Mouse (Mus musculus) liver, embryonic 13.5 days (tissue): ENCODE results near the gene Zeb2. TPM values are rescaled to one million over a fixed set of nuclear protein-coding genes. Genes with fewer than 3 reads are reported as not detected.

Experiments
- ATAC-seq: fragments of 200-750 bp; cut with Nextera tagmentation; 2 replicates; pipeline ENCODE4 v1.8.0; 2017; ENCODE audit warnings: low read depth, mild to moderate bottlenecking, moderate number of reproducible peaks, moderate library complexity
- DNase-seq: peaks from one replicate; pipeline ENCODE4 v3.0.0; 2022
- H3K27ac ChIP-seq: fragments of 300-500 bp; sonication (generic); 2 replicates; pipeline ENCODE4 v1.5.1; 2015; ENCODE audit warnings: moderate library complexity, mild to moderate bottlenecking, inconsistent platforms
- H3K27me3 ChIP-seq: fragments of 300-500 bp; sonication (generic); 2 replicates; pipeline ENCODE4 v1.6.1; 2015; ENCODE audit warnings: mild to moderate bottlenecking, inconsistent platforms
- H3K36me3 ChIP-seq: fragments of 300-500 bp; sonication (generic); 2 replicates; pipeline ENCODE4 v1.6.1; 2015; ENCODE audit warnings: mild to moderate bottlenecking, inconsistent platforms
- H3K4me1 ChIP-seq: fragments of 300-500 bp; sonication (generic); replicated peaks from 2 replicates; pipeline ENCODE4 v1.6.1; 2015; ENCODE audit warnings: inconsistent platforms
- H3K4me2 ChIP-seq: fragments of 300-500 bp; sonication (generic); 2 replicates; pipeline ENCODE4 v1.6.1; 2015; ENCODE audit warnings: inconsistent platforms, mild to moderate bottlenecking, moderate library complexity
- H3K4me3 ChIP-seq: fragments of 300-500 bp; sonication (generic); replicated peaks from 2 replicates; pipeline ENCODE4 v1.5.1; 2015; ENCODE audit warnings: mild to moderate bottlenecking, inconsistent platforms
- H3K9ac ChIP-seq: fragments of 300-500 bp; sonication (generic); 2 replicates; pipeline ENCODE4 v1.6.1; 2015; ENCODE audit warnings: mild to moderate bottlenecking, inconsistent platforms
- H3K9me3 ChIP-seq: fragments of 300-500 bp; sonication (generic); replicated peaks from 2 replicates; pipeline ENCODE4 v1.6.1; 2016; ENCODE audit warnings: inconsistent platforms
- WGBS: fragments of 180-500 bp; shearing (Covaris S2); methylation state at CpG from one replicate; pipeline ENCODE4 v1.1.7; 2015; ENCODE audit not compliant: insufficient replicate concordance; 5-methylcytosine and 5-hydroxymethylcytosine counted together
- polyA plus RNA-seq: library from polyadenylated mRNA; unstranded; fragments of >200 nt; fragmentation: Nextera tagmentation; extraction: Ambion mirVana; gene quantifications from 2 replicates; pipeline ENCODE4 v1.2.1, GENCODE M21; 2015

Gene Zeb2
- polyA plus RNA-seq, 1 experiment from 2014 or later = 10.1 TPM

GRCm38 (mm10) chr2:45081559-45081958 lies 35.6 kb downstream of the Zeb2 start:
- no peaks in the 10 kb centered on the region for H3K27me3 ChIP-seq
- no peak for ATAC-seq
- H3K9me3 ChIP-seq = no peaks in the 10 kb centered on the region
- H3K4me3 ChIP-seq = no peak overlapping the region
- peaks cover 22% of the 10 kb centered on the region for H3K36me3 ChIP-seq
- H3K4me1 ChIP-seq = peaks cover 67% of the 10 kb centered on the region
- no peak overlapping the region for H3K9ac ChIP-seq
- H3K27ac ChIP-seq = no peak overlapping the region
- no peak for DNase-seq
- no peak overlapping the region for H3K4me2 ChIP-seq
- WGBS = 80% methylated on average over 4 of the region's 4 CpGs

- Histone ChIP-seq H3K9ac (peak overlapping the region; percentile 43; the same call in 1 of the 2 replicates), H3K4me1 (peaks cover 67% of the 10 kb centered on the region), H3K36me3 (peaks cover 10% of the 10 kb centered on the region), H3K9me3 (no peaks in the 10 kb centered on the region), H3K4me3 (0 out of 2 replicates have a peak overlapping the region, but pooled peaks have one; percentile 0), H3K27me3 (no peaks in the 10 kb centered on the region), H3K4me2 (peak overlapping the region; percentile 51), H3K27ac (peak overlapping the region; percentile 81)
- 15% methylated on average over 3 of the region's 3 CpGs for WGBS
- ATAC-seq (peak; percentile 79), DNase-seq (no peak)
These were observed 39.2 kb downstream of the Zeb2 start for GRCm38 (mm10) chr2:45077938-45078487.

DNA sequence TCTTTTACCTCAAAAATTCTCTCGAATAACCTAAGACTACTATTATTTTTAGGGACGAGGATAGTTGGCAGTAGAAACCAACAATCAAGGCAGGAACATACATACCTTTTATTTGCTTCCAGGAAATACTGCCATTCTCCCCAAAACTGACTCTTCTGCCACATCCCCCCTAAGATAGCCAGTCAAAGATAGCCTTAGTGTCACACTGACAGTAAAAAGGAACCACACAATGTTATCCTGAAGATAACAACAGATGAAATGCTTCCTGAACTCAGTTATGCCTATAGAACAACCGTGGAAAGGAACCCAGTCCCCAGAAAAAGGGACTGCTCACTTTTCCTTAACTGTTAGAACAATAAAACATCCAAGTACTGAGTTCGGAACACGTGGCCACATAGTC lies 39.8 kb downstream of the Zeb2 start:
- Histone ChIP-seq H3K9me3 (no peaks in the 10 kb centered on the region), H3K27me3 (no peaks in the 10 kb centered on the region), H3K36me3 (peaks cover 9% of the 10 kb centered on the region), H3K4me2 (peak overlapping the region; percentile 51; the same call in 1 of the 2 replicates), H3K27ac (peak overlapping the region; percentile 81), H3K4me3 (no peak overlapping the region), H3K4me1 (peaks cover 68% of the 10 kb centered on the region), H3K9ac (peak overlapping the region; percentile 43; the same call in 1 of the 2 replicates)
- WGBS = 46% methylated on average over 5 of the region's 5 CpGs
- 0 out of 2 replicates have a peak, but pooled peaks have one; percentile 49 for ATAC-seq
- no peak for DNase-seq

- WGBS = 77% methylated on average over 6 of the region's 6 CpGs
- Histone ChIP-seq H3K4me2 (no peak overlapping the region), H3K4me1 (peaks cover 65% of the 10 kb centered on the region), H3K4me3 (no peak overlapping the region), H3K36me3 (peaks cover 21% of the 10 kb centered on the region), H3K27me3 (no peaks in the 10 kb centered on the region), H3K27ac (no peak overlapping the region), H3K9me3 (no peaks in the 10 kb centered on the region), H3K9ac (no peak overlapping the region)
- ATAC-seq (no peak), DNase-seq (no peak)
These were observed 44.2 kb downstream of the Zeb2 start for GRCm38 (mm10) chr2:45073025-45073424.

GRCm38 (mm10) chr2:45071296-45071695 lies 45.9 kb downstream of the Zeb2 start:
- DNase-seq (no peak), ATAC-seq (no peak)

GRCm38 (mm10) chr2:45070612-45071276 lies 46.5 kb downstream of the Zeb2 start:
- peak overlapping the region; percentile 44; the same call in 1 of the 2 replicates for H3K27ac ChIP-seq
- 0 out of 2 replicates have a peak overlapping the region, but pooled peaks have one; percentile 2 for H3K9ac ChIP-seq
- H3K4me1 ChIP-seq = peaks cover 71% of the 10 kb centered on the region
- WGBS = 66% methylated on average over 6 of the region's 6 CpGs
- H3K27me3 ChIP-seq = no peaks in the 10 kb centered on the region
- H3K9me3 ChIP-seq = no peaks in the 10 kb centered on the region
- no peak overlapping the region for H3K4me2 ChIP-seq
- no peak for DNase-seq
- no peak overlapping the region for H3K4me3 ChIP-seq
- H3K36me3 ChIP-seq = peaks cover 14% of the 10 kb centered on the region
- ATAC-seq = no peak

More at GRCm38 (mm10) chr2:45071296-45071695, 45.9 kb downstream of the Zeb2 start:
- no peak overlapping the region for H3K4me2 ChIP-seq
- H3K27ac ChIP-seq = no peak overlapping the region
- no peak overlapping the region for H3K4me3 ChIP-seq
- H3K4me1 ChIP-seq = peaks cover 67% of the 10 kb centered on the region
- H3K36me3 ChIP-seq = peaks cover 12% of the 10 kb centered on the region; the same call in 1 of the 2 replicates
- no peaks in the 10 kb centered on the region for H3K27me3 ChIP-seq
- 0 out of 2 replicates have a peak overlapping the region, but pooled peaks have one; percentile 2 for H3K9ac ChIP-seq
- no peaks in the 10 kb centered on the region for H3K9me3 ChIP-seq
- WGBS = 86% methylated on average over 5 of the region's 5 CpGs

GRCm38 (mm10) chr2:45068792-45069550 lies 48.2 kb downstream of the Zeb2 start:
- Histone ChIP-seq H3K9me3 (no peaks in the 10 kb centered on the region), H3K4me2 (peak overlapping the region; percentile 43), H3K4me1 (peaks cover 70% of the 10 kb centered on the region), H3K9ac (peak overlapping the region; percentile 44), H3K27ac (peak overlapping the region; percentile 90), H3K4me3 (no peak overlapping the region), H3K27me3 (no peaks in the 10 kb centered on the region), H3K36me3 (peaks cover 15% of the 10 kb centered on the region)
- 42% methylated on average over 7 of the region's 7 CpGs for WGBS
- ATAC-seq (peak; percentile 87), DNase-seq (peak; percentile 47)

DNA sequence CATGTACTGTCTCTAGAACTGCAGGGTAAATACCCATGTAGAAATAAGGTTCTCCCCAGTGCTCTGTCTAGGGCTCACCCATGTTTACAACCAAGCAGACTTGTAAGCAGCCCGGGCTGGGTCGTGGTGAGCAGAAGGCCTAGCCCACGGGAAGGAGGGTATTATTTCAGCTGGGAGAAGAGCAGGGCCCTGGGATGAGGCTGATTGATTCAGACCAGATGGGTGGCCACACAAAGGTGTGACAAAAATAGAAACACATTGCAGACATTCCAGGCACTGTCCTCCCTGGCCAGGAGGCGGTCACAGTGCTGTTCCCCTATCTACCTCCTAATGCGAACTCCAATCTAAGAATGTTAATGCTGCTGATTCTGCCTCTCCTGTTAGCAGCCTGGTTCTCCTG lies 50.1 kb downstream of the Zeb2 start:
- no peak for DNase-seq
- peak overlapping the region; percentile 37; the same call in 1 of the 2 replicates for H3K9ac ChIP-seq
- 37% methylated on average over 5 of the region's 5 CpGs for WGBS

GRCm38 (mm10) chr2:45063300-45063890 lies 53.8 kb downstream of the Zeb2 start:
- ATAC-seq (no peak), DNase-seq (no peak)
- H3K27ac ChIP-seq = peak overlapping the region; percentile 21; the same call in 1 of the 2 replicates
- no peaks in the 10 kb centered on the region for H3K27me3 ChIP-seq
- H3K9ac ChIP-seq = no peak overlapping the region
- H3K36me3 ChIP-seq = peaks cover 4% of the 10 kb centered on the region
- H3K4me1 ChIP-seq = peaks cover 74% of the 10 kb centered on the region
- H3K4me2 ChIP-seq = no peak overlapping the region
- no peak overlapping the region for H3K4me3 ChIP-seq
- no peaks in the 10 kb centered on the region for H3K9me3 ChIP-seq
- WGBS = 62% methylated on average over 7 of the region's 7 CpGs

More for the DNA sequence above, 50.1 kb downstream of the Zeb2 start:
- peak overlapping the region; percentile 59 for H3K27ac ChIP-seq
- ATAC-seq = no peak
- H3K27me3 ChIP-seq = no peaks in the 10 kb centered on the region
- no peak overlapping the region for H3K4me3 ChIP-seq
- H3K4me2 ChIP-seq = 0 out of 2 replicates have a peak overlapping the region, but pooled peaks have one; percentile 8
- H3K4me1 ChIP-seq = peaks cover 71% of the 10 kb centered on the region
- H3K36me3 ChIP-seq = peaks cover 15% of the 10 kb centered on the region
- H3K9me3 ChIP-seq = no peaks in the 10 kb centered on the region

DNA sequence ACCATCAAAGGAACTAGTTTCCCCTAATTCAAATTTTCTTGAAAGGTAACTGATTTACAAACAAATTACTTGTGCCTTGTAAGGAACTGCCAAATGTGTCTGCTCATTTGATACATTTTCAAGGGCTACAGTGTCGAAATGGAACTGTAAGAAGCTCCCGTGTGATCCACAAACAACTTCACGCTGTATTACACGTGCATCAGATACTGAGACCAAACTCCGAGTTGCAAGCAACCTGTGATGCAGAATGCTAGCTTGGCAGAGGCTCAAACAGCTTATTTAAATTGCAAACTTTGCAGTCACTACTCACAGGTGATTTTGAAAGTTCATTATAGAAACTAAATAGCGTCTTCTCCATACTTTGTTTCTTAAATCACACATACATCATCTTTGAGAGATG lies 55.1 kb downstream of the Zeb2 start:
- no peak for DNase-seq
- H3K4me1 ChIP-seq = peaks cover 76% of the 10 kb centered on the region
- H3K27ac ChIP-seq = no peak overlapping the region
- H3K9me3 ChIP-seq = no peaks in the 10 kb centered on the region
- WGBS = 80% methylated on average over 6 of the region's 6 CpGs
- H3K9ac ChIP-seq = no peak overlapping the region
- H3K4me2 ChIP-seq = no peak overlapping the region
- ATAC-seq = no peak
- H3K4me3 ChIP-seq = no peak overlapping the region
- H3K27me3 ChIP-seq = no peaks in the 10 kb centered on the region
- H3K36me3 ChIP-seq = peaks cover 4% of the 10 kb centered on the region

- H3K4me1 ChIP-seq = peaks cover 77% of the 10 kb centered on the region
- no peak overlapping the region for H3K9ac ChIP-seq
- no peaks in the 10 kb centered on the region for H3K27me3 ChIP-seq
- H3K36me3 ChIP-seq = peaks cover 1% of the 10 kb centered on the region
- H3K4me2 ChIP-seq = no peak overlapping the region
- H3K27ac ChIP-seq = peak overlapping the region; percentile 37
- no peak overlapping the region for H3K4me3 ChIP-seq
- DNase-seq (no peak), ATAC-seq (no peak)
- 44% methylated on average over 4 of the region's 4 CpGs for WGBS
- H3K9me3 ChIP-seq = no peaks in the 10 kb centered on the region
These were observed 56.4 kb downstream of the Zeb2 start for GRCm38 (mm10) chr2:45060768-45061167.
